Mouse (Mus musculus) CH12.LX (cell line): ENCODE results near the gene Eif5.

Source experiments
- BHLHE40 ChIP-seq: IDR thresholded peaks from 2 replicates; pipeline ENCODE4 v1.6.1; 2011; ENCODE audit warnings: mild to moderate bottlenecking, low read depth, low read length, improper control_type of control experiment
- CHD2 ChIP-seq: IDR thresholded peaks from 2 replicates; pipeline ENCODE4 v1.6.1; 2011; ENCODE audit warnings: low read length, improper control_type of control experiment
- CTCF ChIP-seq, 2 experiments: IDR thresholded peaks in 1 of 2; conservative IDR thresholded peaks in 1 of 2; 2 replicates each; pipeline ENCODE4 v1.5.1; 2011 to 2012; ENCODE audit warnings: low read depth in 2 of 2, low read length in 2 of 2, improper control_type of control experiment in 1 of 2, inconsistent platforms in 1 of 2, mild to moderate bottlenecking in 1 of 2, moderate library complexity in 1 of 2
- E2F4 ChIP-seq: IDR thresholded peaks from 2 replicates; pipeline ENCODE4 v1.6.1; 2011; ENCODE audit warnings: low read depth, low read length, improper control_type of control experiment; ENCODE audit not compliant: insufficient replicate concordance
- ELF1 ChIP-seq: IDR thresholded peaks from 2 replicates; pipeline ENCODE4 v1.6.1; 2014; ENCODE audit warnings: low read depth, mild to moderate bottlenecking, inconsistent platforms, low read length, improper control_type of control experiment
- HCFC1 ChIP-seq: IDR thresholded peaks from 2 replicates; pipeline ENCODE4 v1.6.1; 2012; ENCODE audit warnings: low read depth, mild to moderate bottlenecking, inconsistent platforms, low read length, improper control_type of control experiment
- JUND ChIP-seq: conservative IDR thresholded peaks from 2 replicates; pipeline ENCODE4 v1.6.1; 2011; ENCODE audit warnings: low read depth, low read length, improper control_type of control experiment
- KAT2A ChIP-seq: IDR thresholded peaks from 2 replicates; pipeline ENCODE4 v1.6.1; 2012; ENCODE audit warnings: low read length, improper control_type of control experiment, inconsistent platforms; ENCODE audit not compliant: insufficient replicate concordance
- MAFK ChIP-seq: IDR thresholded peaks from 2 replicates; pipeline ENCODE4 v1.6.1; 2011; ENCODE audit warnings: low read length, improper control_type of control experiment; ENCODE audit not compliant: insufficient replicate concordance
- POLR2A ChIP-seq: IDR thresholded peaks from 2 replicates; pipeline ENCODE4 v1.6.1; 2011; ENCODE audit warnings: low read depth, mild to moderate bottlenecking, improper control_type of control experiment, low read length
- TCF12 ChIP-seq: IDR thresholded peaks from 2 replicates; pipeline ENCODE4 v1.6.1; 2014; ENCODE audit warnings: low read depth, mild to moderate bottlenecking, inconsistent platforms, low read length, improper control_type of control experiment
- USF2 ChIP-seq: conservative IDR thresholded peaks from 2 replicates; pipeline ENCODE4 v1.6.1; 2011; ENCODE audit warnings: low read depth, low read length, improper control_type of control experiment
- ZC3H11A ChIP-seq: IDR thresholded peaks from 2 replicates; pipeline ENCODE4 v1.6.1; 2012; ENCODE audit warnings: low read depth, mild to moderate bottlenecking, inconsistent platforms, low read length, improper control_type of control experiment
- ZKSCAN1 ChIP-seq: IDR thresholded peaks from 2 replicates; pipeline ENCODE4 v1.6.1; 2012; ENCODE audit warnings: low read depth, inconsistent platforms, low read length, improper control_type of control experiment, borderline replicate concordance

- TF ChIP-seq CTCF (conservative IDR thresholded peaks at IDR 0.05 in 1 of 2, IDR thresholded peaks at IDR 0.05 in 1 of 2; ENCODE audit: low read depth in 2 of 2, low read length in 2 of 2): no peak
- TF ChIP-seq ZKSCAN1: no peak
- no peak for TF ChIP-seq ZC3H11A
- no peak for TF ChIP-seq JUND
- TF ChIP-seq MAFK: no peak
- no peak for TF ChIP-seq KAT2A
- TF ChIP-seq E2F4: no peak
- no peak for TF ChIP-seq USF2
- no peak for TF ChIP-seq ELF1
- no peak for TF ChIP-seq POLR2A
- TF ChIP-seq BHLHE40: no peak
- no peak for TF ChIP-seq CHD2
- TF ChIP-seq TCF12: no peak
- no peak for TF ChIP-seq HCFC1
Measured at GRCm38 (mm10) chr12:111489261-111489865, 48.5 kb upstream of the Eif5 start.
